Mouse (Mus musculus) hindbrain, embryonic 14.5 days (tissue): ENCODE measurements around the gene Gm14403. TPM values are rescaled to one million over a fixed set of nuclear protein-coding genes. Genes with fewer than 3 reads are reported as not detected.
"Not testable (repeated sequence)": the region's sequence is repeated elsewhere in the genome, so short reads cannot be mapped to it uniquely, and the experiment has no call there.

Experiments used
- ATAC-seq: fragments of 200-750 bp; cut with Nextera tagmentation; 2 replicates; pipeline ENCODE4 v1.8.0; 2017; ENCODE audit warnings: moderate number of reproducible peaks, mild to moderate bottlenecking, moderate TSS enrichment, moderate library complexity; ENCODE audit not compliant: low FRiP score
- DNase-seq: peaks from one replicate; pipeline ENCODE4 v3.0.0-alpha.2; 2015; ENCODE audit warnings: low spot score
- H3K27ac ChIP-seq: fragments of 300-500 bp; sonication (generic); 2 replicates; pipeline ENCODE4 v1.5.1; 2014; ENCODE audit warnings: mild to moderate bottlenecking, moderate library complexity
- H3K27me3 ChIP-seq: fragments of 300-500 bp; sonication (generic); 2 replicates; pipeline ENCODE4 v1.6.1; 2014; ENCODE audit warnings: mild to moderate bottlenecking, low read length, mixed read lengths; ENCODE audit not compliant: control insufficient read depth, insufficient read depth
- H3K36me3 ChIP-seq: fragments of 300-500 bp; sonication (generic); replicated peaks from 2 replicates; pipeline ENCODE4 v1.6.1; 2014; ENCODE audit not compliant: control insufficient read depth, insufficient read depth
- H3K4me1 ChIP-seq: fragments of 300-500 bp; sonication (generic); replicated peaks from 2 replicates; pipeline ENCODE4 v1.6.1; 2014; ENCODE audit warnings: antibody characterized with exemption, low read length, mixed read lengths; ENCODE audit not compliant: control insufficient read depth, insufficient read depth
- H3K4me2 ChIP-seq: fragments of 300-500 bp; sonication (generic); replicated peaks from 2 replicates; pipeline ENCODE4 v1.6.1; 2014; ENCODE audit warnings: mild to moderate bottlenecking, moderate library complexity
- H3K4me3 ChIP-seq: fragments of 300-500 bp; sonication (generic); replicated peaks from 2 replicates; pipeline ENCODE4 v1.5.1; 2014; ENCODE audit warnings: mild to moderate bottlenecking, low read length
- H3K9ac ChIP-seq: fragments of 300-500 bp; sonication (generic); 2 replicates; pipeline ENCODE4 v1.6.1; 2014
- H3K9me3 ChIP-seq: fragments of 300-500 bp; sonication (generic); 2 replicates; pipeline ENCODE4 v1.6.1; 2016; ENCODE audit warnings: low read length; ENCODE audit not compliant: control insufficient read depth
- WGBS: fragments of 180-500 bp; shearing (Covaris S2); extraction: QIAGEN DNeasy Blood & Tissue Kit; methylation state at CpG from one replicate; pipeline ENCODE4 v1.1.7; 2014; 5-methylcytosine and 5-hydroxymethylcytosine counted together
- polyA plus RNA-seq: library from polyadenylated mRNA; unstranded; fragments of >200 nt; fragmentation: Nextera tagmentation; extraction: Ambion mirVana; gene quantifications from 2 replicates; pipeline ENCODE4 v1.2.1, GENCODE M21; 2014

The Gm14403 gene
- polyA plus RNA-seq, 1 experiment from 2014 or later, result 4.3 TPM

DNA sequence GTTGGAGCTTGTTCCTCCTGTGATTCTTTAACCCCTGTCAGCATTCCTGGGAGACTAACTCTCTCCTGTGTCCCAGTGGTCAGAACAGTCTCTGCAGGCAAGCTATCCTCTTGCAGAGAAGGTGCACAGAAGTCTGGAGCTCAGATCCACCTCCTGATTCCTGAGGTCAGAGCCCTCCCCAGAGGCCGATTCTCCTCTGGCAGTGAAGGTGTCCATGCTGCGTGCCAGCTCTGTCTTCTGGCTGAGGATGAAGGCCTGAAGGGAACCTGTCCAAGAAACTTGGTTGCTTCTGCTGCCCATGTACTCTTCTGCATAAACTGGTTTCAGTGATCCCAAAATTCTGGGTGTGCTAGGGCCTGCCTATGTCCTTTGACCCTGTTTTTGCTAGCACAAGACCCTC lies 39.1 kb downstream of the Gm14403 start:
- ATAC-seq, H3K36me3 ChIP-seq, H3K9ac ChIP-seq, H3K9me3 ChIP-seq, H3K4me2 ChIP-seq, H3K4me3 ChIP-seq, H3K27ac ChIP-seq, H3K27me3 ChIP-seq, H3K4me1 ChIP-seq, DNase-seq: not testable (repeated sequence)
- 85% methylated on average over 2 of the region's 2 CpGs for WGBS

DNA sequence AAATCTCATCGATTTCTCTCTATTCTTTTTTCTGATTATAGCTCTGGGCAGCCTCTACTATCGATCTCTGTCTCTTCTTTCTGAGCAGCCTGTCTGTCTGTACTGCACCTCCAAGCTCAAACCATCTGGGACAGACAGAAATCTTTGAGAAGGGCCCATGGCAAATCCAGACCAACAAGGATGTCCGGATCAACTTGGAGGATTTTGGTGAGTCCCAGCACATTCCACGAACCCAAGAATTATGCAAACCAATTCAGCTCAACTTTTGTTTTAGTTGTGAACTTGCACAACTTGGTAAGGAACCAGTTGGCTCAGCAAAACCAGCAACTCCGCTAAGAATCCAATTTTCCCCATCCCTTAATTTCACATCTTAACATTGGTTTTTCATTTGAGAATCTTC lies 39.7 kb downstream of the Gm14403 start:
- H3K9ac ChIP-seq, DNase-seq, H3K4me3 ChIP-seq, H3K9me3 ChIP-seq, H3K27ac ChIP-seq, H3K36me3 ChIP-seq, H3K27me3 ChIP-seq, H3K4me1 ChIP-seq, ATAC-seq, H3K4me2 ChIP-seq: not testable (repeated sequence)
- whole genome bisulfite sequencing, result 85% methylated on average over 5 of the region's 5 CpGs

DNA sequence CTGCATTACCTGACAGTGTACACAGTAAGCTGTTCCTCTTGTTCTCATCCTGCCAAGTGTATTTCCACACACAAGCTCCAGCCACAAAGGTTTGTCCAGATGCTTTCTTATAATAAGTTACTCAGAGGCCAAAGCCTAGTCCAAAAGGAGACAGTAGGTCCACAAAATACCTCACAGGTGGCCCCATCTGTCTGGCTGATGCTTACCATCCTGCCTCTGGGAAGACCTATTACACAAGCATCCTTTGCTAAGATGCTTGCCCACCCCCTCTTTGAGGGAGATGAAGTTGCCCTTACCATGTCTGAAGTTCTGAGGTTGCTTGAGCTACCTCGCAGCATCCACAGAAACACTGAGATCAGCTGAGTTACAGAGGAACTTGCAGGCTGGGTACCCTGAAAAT lies 57.2 kb downstream of the Gm14403 start:
- not testable (repeated sequence) for H3K9me3 ChIP-seq, H3K36me3 ChIP-seq, H3K9ac ChIP-seq, ATAC-seq, H3K4me3 ChIP-seq, H3K27me3 ChIP-seq, H3K4me2 ChIP-seq, H3K27ac ChIP-seq, DNase-seq, H3K4me1 ChIP-seq
- WGBS, result 100% methylated on average over 1 of the region's 1 CpGs

Other genes with a start within 250 kb of the Gm14403 start
- not detected in 2 replicates for gene Gm14409, start 231.2 kb upstream of the Gm14403 start, polyA plus RNA-seq
- gene Gm14412, start 173.9 kb upstream of the Gm14403 start, polyA plus RNA-seq, result 0.44 and 0.82 TPM in 2 replicates
- 9.8 and 10.2 TPM in 2 replicates for gene Gm14418, start 99.9 kb upstream of the Gm14403 start, polyA plus RNA-seq
- 7.4 and 8.6 TPM in 2 replicates for gene Zfp970, start 33.5 kb upstream of the Gm14403 start, polyA plus RNA-seq
- not detected in 2 replicates for gene Gm14406, start 80.0 kb downstream of the Gm14403 start, polyA plus RNA-seq